Mouse (Mus musculus): ENCODE data around the gene Ankfn1.

Gene Ankfn1

GRCm38 (mm10) chr11:89720847-89721246 lies 56.6 kb downstream of the Ankfn1 start:
- DNase-seq (ENCODE audit: low read depth, low spot score): peak; percentile 46
- H3K27me3 ChIP-seq (ENCODE audit: control insufficient read depth, insufficient read depth, low read length, poor library complexity, severe bottlenecking): no peaks in the 10 kb centered on the region

DNA sequence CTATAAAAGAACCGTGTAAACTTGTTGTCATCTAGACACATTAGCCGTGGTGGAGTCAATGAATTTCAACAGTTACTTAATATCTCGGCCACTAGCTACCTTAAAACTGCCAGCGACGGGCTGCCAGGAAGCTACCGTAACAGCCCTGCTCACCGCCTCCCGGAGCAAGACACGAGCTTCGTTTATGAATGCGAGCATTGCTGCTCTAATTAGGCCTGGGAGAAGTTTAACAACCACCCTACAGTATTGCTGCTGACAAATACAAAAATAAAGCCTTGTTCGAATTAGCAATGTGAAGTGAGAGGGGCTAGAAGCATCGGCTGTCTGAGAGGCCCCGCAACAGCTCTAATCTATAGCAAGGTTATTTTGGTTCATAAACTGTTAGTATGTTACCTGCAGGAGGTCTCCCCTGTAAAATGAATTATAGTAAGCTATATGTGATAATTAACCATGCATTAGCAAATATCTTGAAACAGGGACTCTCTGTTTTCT lies 58.9 kb downstream of the Ankfn1 start:
- DNase-seq (ENCODE audit: low read depth, low spot score): no peak
- H3K36me3 ChIP-seq (ENCODE audit: control insufficient read depth, insufficient read depth, low read length, poor library complexity, severe bottlenecking): no peaks in the 10 kb centered on the region
- H3K27me3 ChIP-seq (ENCODE audit: control insufficient read depth, insufficient read depth, low read length, poor library complexity, severe bottlenecking): no peaks in the 10 kb centered on the region

More at GRCm38 (mm10) chr11:89720847-89721246, 56.6 kb downstream of the Ankfn1 start:
- H3K36me3 ChIP-seq (ENCODE audit: control insufficient read depth, insufficient read depth, low read length, poor library complexity, severe bottlenecking): no peaks in the 10 kb centered on the region

- Histone ChIP-seq H3K27me3 (ENCODE audit: control insufficient read depth, insufficient read depth, low read length, poor library complexity, severe bottlenecking) (no peaks in the 10 kb centered on the region), H3K36me3 (ENCODE audit: control insufficient read depth, insufficient read depth, low read length, poor library complexity, severe bottlenecking) (no peaks in the 10 kb centered on the region)
- DNase-seq (ENCODE audit: low read depth, low spot score): no peak
Observed at GRCm38 (mm10) chr11:89716351-89716750, 61.1 kb downstream of the Ankfn1 start.

GRCm38 (mm10) chr11:89708526-89708925 lies 68.9 kb downstream of the Ankfn1 start:
- no peaks in the 10 kb centered on the region for H3K36me3 ChIP-seq (ENCODE audit: control insufficient read depth, insufficient read depth, low read length, poor library complexity, severe bottlenecking)
- H3K27me3 ChIP-seq (ENCODE audit: control insufficient read depth, insufficient read depth, low read length, poor library complexity, severe bottlenecking): no peaks in the 10 kb centered on the region
- DNase-seq (ENCODE audit: low read depth, low spot score): no peak

DNA sequence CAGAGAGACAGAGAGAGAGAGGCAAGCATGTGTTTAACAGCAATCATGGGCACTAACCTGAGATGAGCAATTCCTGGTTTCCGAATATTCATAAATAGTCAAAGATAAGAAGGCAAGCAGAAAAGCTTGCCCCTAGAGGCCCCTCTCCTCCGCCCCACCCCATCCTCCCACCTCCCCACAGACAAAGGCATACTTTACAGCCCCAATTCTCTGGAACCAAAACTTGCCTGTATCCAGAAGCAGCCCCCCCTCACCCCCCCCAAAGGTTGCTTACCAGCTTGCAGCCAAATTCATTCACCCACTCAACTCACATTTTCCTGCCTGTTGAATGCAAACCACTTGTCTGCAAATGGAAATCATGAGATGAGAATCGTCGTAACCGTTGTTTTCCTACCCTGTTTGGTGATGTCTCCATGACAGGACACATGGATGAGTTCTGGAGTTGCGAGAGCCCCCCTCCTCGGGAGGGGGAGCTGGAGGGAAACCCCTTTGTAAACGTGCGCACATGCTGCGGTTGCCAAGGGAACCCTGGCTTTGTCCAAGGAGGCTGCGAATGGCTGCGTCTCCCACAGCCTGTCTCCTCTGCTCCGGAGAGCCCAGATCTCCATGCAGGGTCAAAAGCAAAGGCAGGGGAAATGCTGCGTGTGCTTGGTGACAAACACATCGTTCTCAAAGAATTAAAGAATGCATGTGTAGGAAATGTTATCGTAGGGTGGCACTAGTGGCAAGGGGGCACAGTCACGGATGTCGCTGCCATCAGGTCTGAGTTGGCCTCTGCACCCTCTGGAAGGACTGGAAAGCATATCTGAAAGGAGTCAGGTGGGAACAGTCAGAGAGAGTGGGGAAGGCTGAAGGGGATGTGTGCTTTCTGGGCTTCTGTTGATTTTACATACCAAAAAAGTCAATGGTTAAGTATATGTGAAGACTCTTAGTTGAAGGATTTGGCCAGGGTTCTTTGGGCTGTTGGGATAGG lies 80.7 kb downstream of the Ankfn1 start:
- DNase-seq (ENCODE audit: low read depth, low spot score): no peak
- Histone ChIP-seq H3K27me3 (ENCODE audit: control insufficient read depth, insufficient read depth, low read length, poor library complexity, severe bottlenecking) (no peaks in the 10 kb centered on the region), H3K36me3 (ENCODE audit: control insufficient read depth, insufficient read depth, low read length, poor library complexity, severe bottlenecking) (no peaks in the 10 kb centered on the region)

DNA sequence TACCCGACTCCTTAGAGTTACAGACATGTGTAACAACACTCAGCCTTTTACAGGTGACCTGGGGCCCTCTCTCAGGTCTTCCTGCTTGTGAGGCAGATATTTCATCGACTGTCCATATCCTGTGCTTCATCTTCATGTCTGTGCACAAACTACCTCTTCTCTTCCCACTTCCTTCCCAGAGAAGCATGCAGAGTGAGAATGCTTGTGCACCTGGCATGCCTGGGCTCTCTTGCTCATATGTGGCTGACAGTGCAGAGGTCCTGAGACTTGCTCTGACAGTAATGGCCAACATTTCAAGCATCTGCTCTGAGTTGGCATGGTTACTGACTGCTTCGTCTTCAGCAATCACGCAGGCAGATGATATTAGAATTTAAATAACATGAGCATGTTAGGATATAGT lies 83.8 kb downstream of the Ankfn1 start:
- Histone ChIP-seq H3K36me3 (ENCODE audit: control insufficient read depth, insufficient read depth, low read length, poor library complexity, severe bottlenecking) (no peaks in the 10 kb centered on the region), H3K27me3 (ENCODE audit: control insufficient read depth, insufficient read depth, low read length, poor library complexity, severe bottlenecking) (no peaks in the 10 kb centered on the region)
- DNase-seq (ENCODE audit: low read depth, low spot score): no peak

GRCm38 (mm10) chr11:89676922-89677321 lies 100.5 kb downstream of the Ankfn1 start:
- H3K27me3 ChIP-seq (ENCODE audit: control insufficient read depth, insufficient read depth, low read length, poor library complexity, severe bottlenecking): no peaks in the 10 kb centered on the region
- H3K36me3 ChIP-seq (ENCODE audit: control insufficient read depth, insufficient read depth, low read length, poor library complexity, severe bottlenecking): no peaks in the 10 kb centered on the region
- no peak for DNase-seq (ENCODE audit: low read depth, low spot score)

DNA sequence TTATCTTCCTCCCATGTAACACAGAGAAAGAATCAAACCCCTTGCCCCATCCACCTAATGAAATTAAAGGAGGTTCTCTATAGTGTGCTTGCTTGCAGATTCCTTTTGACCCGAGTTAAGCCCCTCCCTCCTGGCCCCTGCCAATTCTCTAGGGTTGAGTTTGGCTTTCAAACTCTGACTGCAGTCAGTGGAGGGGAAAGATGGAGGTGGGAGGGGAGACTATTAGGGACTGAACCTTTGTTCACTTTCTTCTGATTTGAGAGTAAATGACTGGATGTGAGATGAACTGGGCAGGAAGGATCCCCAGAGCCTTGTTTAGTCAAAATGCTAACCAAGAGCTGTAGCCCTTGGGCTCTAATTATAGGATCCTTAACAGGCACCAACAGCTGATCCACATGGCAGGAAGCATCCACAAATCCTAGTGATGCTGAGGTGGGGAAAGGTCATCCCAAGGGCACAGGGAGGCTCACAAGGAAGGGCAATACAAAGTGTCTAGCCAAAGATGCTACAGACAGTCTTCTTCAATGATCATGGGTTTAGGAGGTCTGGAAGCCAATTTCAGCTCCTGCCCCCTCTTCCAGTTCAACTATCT lies 103.4 kb downstream of the Ankfn1 start:
- no peak for DNase-seq (ENCODE audit: low read depth, low spot score)
- H3K27me3 ChIP-seq (ENCODE audit: control insufficient read depth, insufficient read depth, low read length, poor library complexity, severe bottlenecking): no peaks in the 10 kb centered on the region

DNA sequence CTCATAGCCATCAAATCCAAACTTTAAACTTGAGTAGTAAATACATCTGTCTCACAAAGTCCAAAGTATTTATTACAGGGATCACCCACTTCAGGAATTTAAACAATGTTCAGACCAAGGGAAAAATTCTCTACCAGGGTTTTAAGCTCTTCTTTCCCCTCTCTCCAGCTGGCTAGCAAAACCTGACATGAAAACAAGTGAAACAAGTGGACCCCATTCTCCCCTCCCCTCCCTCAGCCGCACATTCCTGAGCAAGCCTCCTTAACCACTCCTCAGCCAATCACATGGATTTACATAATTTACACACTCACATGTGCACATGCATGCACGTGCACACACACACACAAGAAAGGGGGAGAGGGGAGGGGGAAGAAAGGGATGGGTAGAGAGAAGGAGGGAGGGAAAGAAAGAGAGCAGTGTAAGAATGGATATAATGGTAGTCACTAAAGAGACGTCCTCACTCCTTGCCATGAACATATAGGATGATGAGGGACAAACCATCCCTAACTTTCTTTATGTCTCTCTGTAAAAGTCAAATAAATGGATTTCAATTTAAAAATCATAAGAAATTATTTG lies 104.9 kb downstream of the Ankfn1 start:
- DNase-seq (ENCODE audit: low read depth, low spot score): no peak
- Histone ChIP-seq H3K36me3 (ENCODE audit: control insufficient read depth, insufficient read depth, low read length, poor library complexity, severe bottlenecking) (no peaks in the 10 kb centered on the region), H3K27me3 (ENCODE audit: control insufficient read depth, insufficient read depth, low read length, poor library complexity, severe bottlenecking) (no peaks in the 10 kb centered on the region)

More for the DNA sequence above, 103.4 kb downstream of the Ankfn1 start:
- no peaks in the 10 kb centered on the region for H3K36me3 ChIP-seq (ENCODE audit: control insufficient read depth, insufficient read depth, low read length, poor library complexity, severe bottlenecking)

DNA sequence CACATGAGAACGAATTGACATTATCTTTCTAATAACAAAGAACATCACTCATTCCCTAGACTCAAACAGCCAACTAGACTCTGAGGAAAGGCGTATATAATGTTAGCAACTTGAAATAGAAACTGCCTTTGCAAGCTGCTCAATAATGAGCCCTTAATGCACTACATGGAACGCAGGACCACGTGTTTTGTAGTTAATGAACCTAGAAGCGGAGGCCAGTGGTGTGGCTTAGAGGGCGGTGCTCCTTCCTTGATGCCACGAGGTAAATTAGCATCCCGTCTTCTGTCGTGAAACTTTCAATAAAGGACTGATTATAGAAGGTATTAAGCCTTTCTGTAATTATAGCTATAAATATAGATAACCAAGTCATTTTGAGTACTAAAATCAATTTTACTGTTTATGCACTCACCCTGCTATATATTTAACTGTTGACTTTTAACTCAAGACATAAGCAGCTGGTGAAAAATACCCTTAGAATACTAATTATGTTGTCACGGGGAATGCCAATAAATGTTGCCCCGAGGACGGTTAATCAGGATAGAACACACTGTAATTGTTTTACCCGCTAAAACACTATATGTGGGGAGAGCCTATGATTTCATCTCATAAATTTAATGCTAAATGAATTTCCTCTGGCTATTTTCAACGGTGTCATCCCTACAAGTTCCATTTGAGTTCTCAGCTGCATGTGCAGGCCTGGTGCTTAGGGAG lies 112.1 kb downstream of the Ankfn1 start:
- H3K27me3 ChIP-seq (ENCODE audit: control insufficient read depth, insufficient read depth, low read length, poor library complexity, severe bottlenecking): no peaks in the 10 kb centered on the region
- no peak for DNase-seq (ENCODE audit: low read depth, low spot score)
- H3K36me3 ChIP-seq (ENCODE audit: control insufficient read depth, insufficient read depth, low read length, poor library complexity, severe bottlenecking): no peaks in the 10 kb centered on the region

DNA sequence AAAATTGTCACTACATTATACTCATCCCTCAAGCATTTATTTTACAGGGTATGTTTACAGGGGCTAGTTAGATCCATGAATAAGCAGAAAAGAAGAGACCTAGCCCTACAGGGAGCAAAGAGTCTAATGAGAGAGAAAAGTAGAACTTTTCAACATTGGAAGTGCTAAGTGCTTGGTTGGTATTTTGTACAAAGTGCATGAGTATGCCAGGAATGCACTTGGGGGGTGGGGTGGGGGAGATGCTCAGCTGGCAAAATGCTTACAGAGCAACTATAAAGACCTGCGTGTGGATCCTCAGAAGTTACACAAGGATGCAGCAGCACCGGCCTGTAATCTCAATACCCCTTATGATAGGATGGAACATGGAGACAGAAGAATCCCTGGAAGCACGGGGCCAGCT lies 118.4 kb downstream of the Ankfn1 start:
- Histone ChIP-seq H3K36me3 (ENCODE audit: control insufficient read depth, insufficient read depth, low read length, poor library complexity, severe bottlenecking) (no peaks in the 10 kb centered on the region), H3K27me3 (ENCODE audit: control insufficient read depth, insufficient read depth, low read length, poor library complexity, severe bottlenecking) (no peaks in the 10 kb centered on the region)
- no peak for DNase-seq (ENCODE audit: low read depth, low spot score)

DNA sequence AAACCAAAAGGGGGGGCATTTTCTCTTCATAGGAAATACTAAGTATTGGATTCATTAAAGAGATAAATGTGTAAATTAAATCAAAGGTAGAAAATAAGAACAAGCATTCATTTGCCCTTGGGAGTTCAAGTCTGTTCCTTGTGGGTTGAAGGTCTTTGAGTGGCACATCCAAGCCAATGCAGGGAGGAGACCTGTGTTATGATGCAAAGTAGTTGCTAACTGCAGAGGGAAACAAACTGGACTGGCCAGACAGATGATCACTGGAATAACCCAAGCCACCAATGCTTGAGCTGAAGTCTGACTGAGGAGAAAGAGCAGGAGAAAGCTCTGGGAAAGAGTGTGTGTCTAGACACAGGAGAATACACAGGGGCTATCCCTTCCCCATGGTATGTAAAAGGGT lies 120.9 kb downstream of the Ankfn1 start:
- DNase-seq (ENCODE audit: low read depth, low spot score): no peak
- Histone ChIP-seq H3K27me3 (ENCODE audit: control insufficient read depth, insufficient read depth, low read length, poor library complexity, severe bottlenecking) (no peaks in the 10 kb centered on the region), H3K36me3 (ENCODE audit: control insufficient read depth, insufficient read depth, low read length, poor library complexity, severe bottlenecking) (no peaks in the 10 kb centered on the region)

DNA sequence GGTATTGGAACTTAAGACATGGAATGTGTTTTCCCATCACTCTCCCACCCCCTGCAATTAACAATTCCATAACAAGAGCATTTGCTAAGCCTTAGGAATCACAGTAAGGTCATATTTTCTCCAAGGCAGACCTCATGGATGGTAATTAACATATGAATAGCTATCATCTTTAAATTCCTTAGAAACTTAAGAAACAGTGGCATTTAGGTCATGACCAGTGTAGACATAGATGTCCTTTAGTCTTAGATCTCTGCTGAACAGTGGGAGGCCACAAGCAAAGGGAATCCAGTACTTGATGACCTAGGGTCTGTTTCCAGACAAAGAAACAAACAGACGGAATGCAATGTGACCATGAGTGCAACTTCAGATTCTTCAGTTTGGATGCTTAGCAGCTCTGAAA lies 141.7 kb downstream of the Ankfn1 start:
- DNase-seq (ENCODE audit: low read depth, low spot score): no peak
- no peaks in the 10 kb centered on the region for H3K27me3 ChIP-seq (ENCODE audit: control insufficient read depth, insufficient read depth, low read length, poor library complexity, severe bottlenecking)
- no peaks in the 10 kb centered on the region for H3K36me3 ChIP-seq (ENCODE audit: control insufficient read depth, insufficient read depth, low read length, poor library complexity, severe bottlenecking)

- no peaks in the 10 kb centered on the region for H3K36me3 ChIP-seq (ENCODE audit: control insufficient read depth, insufficient read depth, low read length, poor library complexity, severe bottlenecking)
- no peak for DNase-seq (ENCODE audit: low read depth, low spot score)
- H3K27me3 ChIP-seq (ENCODE audit: control insufficient read depth, insufficient read depth, low read length, poor library complexity, severe bottlenecking): no peaks in the 10 kb centered on the region
Observed at GRCm38 (mm10) chr11:89631315-89631714, 146.1 kb downstream of the Ankfn1 start.

All from splenic B cell, adult 2 months (primary cell).